Mouse (Mus musculus): ENCODE data around the gene Orm2.

- no peak for TF ChIP-seq POLR2A (IDR thresholded peaks at IDR 0.05; ENCODE audit: low read depth, low read length)
- TF ChIP-seq CTCF (IDR thresholded peaks at IDR 0.05; ENCODE audit: extremely low read depth, insufficient read length, insufficient replicate concordance, low read depth, low read length), result no peak
These were observed 29.1 kb downstream of the Orm2 start for GRCm38 (mm10) chr4:63391322-63391721.

Data from small intestine, adult 2 months (tissue).